Comparison of ENCODE assay signal across 8 mouse cellular contexts in the genomic region with DNA sequence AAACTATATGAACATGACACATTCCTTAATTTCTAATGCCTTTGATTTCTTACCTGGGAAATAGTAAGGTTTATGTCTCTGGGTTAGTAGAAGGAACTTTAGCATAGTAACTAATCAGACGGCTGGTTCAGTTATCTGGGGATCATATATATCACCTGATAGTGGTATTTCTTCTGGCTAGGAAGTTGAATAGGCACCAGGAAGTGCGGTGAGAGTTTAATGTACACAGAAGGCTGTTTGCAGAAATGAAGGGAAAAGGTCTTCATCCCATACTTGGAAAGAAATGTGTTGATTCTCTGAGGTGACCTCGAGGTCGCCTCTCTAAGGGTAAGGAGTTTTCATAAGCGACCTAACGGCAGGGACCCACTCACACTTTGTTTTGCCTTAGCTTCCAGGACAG. TPM values are rescaled to one million over a fixed set of nuclear protein-coding genes. Genes with fewer than 3 reads are reported as not detected.
DNase-seq lines count a peak whose midpoint lies in the region; ATAC-seq lines count a peak whose summit lies in the region.

No protein-coding gene starts in this region.

- H3K4me1 ChIP-seq in liver, embryonic 11.5 days (replicated peaks; ENCODE audit: control insufficient read depth, insufficient read depth, low read length), result peaks cover 9% of the 10 kb centered on the region
- peaks cover 22% of the 10 kb centered on the region for H3K4me1 ChIP-seq in forebrain, embryonic 13.5 days
- peaks cover 21% of the 10 kb centered on the region for H3K4me1 ChIP-seq in limb, embryonic 13.5 days
- peaks cover 28% of the 10 kb centered on the region for H3K4me1 ChIP-seq in neural tube, embryonic 15.5 days

- H3K9me3 ChIP-seq in liver, embryonic 11.5 days (ENCODE audit: control insufficient read depth, low read length), result no peaks in the 10 kb centered on the region
- no peaks in the 10 kb centered on the region for H3K9me3 ChIP-seq in forebrain, embryonic 13.5 days (replicated peaks)
- H3K9me3 ChIP-seq in limb, embryonic 13.5 days, result no peaks in the 10 kb centered on the region
- H3K9me3 ChIP-seq in neural tube, embryonic 15.5 days (replicated peaks), result no peaks in the 10 kb centered on the region

- intact Hi-C loops in gastrocnemius, postnatal 14 days (cut with DNase I; ENCODE audit: low total_unique reads), result loop anchor here (10.0 kb wide), 2 partner anchors 348 to 428 kb away; no protein-coding TSS in a partner anchor

- H3K27me3 ChIP-seq in liver, embryonic 11.5 days (replicated peaks; ENCODE audit: control insufficient read depth, insufficient read depth, low read length), result no peaks in the 10 kb centered on the region
- peaks cover 16% of the 10 kb centered on the region for H3K27me3 ChIP-seq in forebrain, embryonic 13.5 days
- peaks cover 22% of the 10 kb centered on the region for H3K27me3 ChIP-seq in limb, embryonic 13.5 days
- 0 out of 2 replicates have a peak, but pooled peaks cover 4% of the 10 kb centered on the region for H3K27me3 ChIP-seq in neural tube, embryonic 15.5 days (replicated peaks)

- no peak overlapping the region for H3K9ac ChIP-seq in liver, embryonic 11.5 days (ENCODE audit: low read depth, low read length)
- no peak overlapping the region for H3K9ac ChIP-seq in forebrain, embryonic 13.5 days
- 0 out of 2 replicates have a peak overlapping the region, but pooled peaks have one; percentile 63 for H3K9ac ChIP-seq in limb, embryonic 13.5 days
- no peak overlapping the region for H3K9ac ChIP-seq in neural tube, embryonic 15.5 days (replicated peaks)

- H3K36me3 ChIP-seq in liver, embryonic 11.5 days (ENCODE audit: control insufficient read depth, insufficient read depth, low read length), result no peaks in the 10 kb centered on the region
- H3K36me3 ChIP-seq in forebrain, embryonic 13.5 days (ENCODE audit: poor library complexity, severe bottlenecking), result no peaks in the 10 kb centered on the region
- no peaks in the 10 kb centered on the region for H3K36me3 ChIP-seq in limb, embryonic 13.5 days
- H3K36me3 ChIP-seq in neural tube, embryonic 15.5 days, result no peaks in the 10 kb centered on the region

- ATAC-seq in liver, embryonic 11.5 days (replicated peaks; ENCODE audit: low FRiP score), result no peak
- ATAC-seq in forebrain, embryonic 13.5 days, result no peak; the same call in 1 of the 2 replicates
- no peak for ATAC-seq in limb, embryonic 13.5 days (ENCODE audit: low FRiP score, low read depth)
- no peak for ATAC-seq in neural tube, embryonic 15.5 days (ENCODE audit: low FRiP score)

- DNase-seq in liver, embryonic 11.5 days (ENCODE audit: low spot score), result no peak
- no peak for DNase-seq in liver
- DNase-seq in right cerebral cortex, adult 2 months (ENCODE audit: low spot score in 2 of 2), result no peak
- no peak for DNase-seq in frontal cortex, postnatal 25 days (ENCODE audit: low spot score in 2 of 2)
- no peak for DNase-seq in gastrocnemius, postnatal 14 days

- H3K4me3 ChIP-seq in liver, embryonic 11.5 days (ENCODE audit: low read depth, low read length), result peak overlapping the region; percentile 60; the same call in 1 of the 2 replicates
- peak overlapping the region; percentile 52; the same call in 1 of the 2 replicates for H3K4me3 ChIP-seq in forebrain, embryonic 13.5 days
- peak overlapping the region; percentile 58 for H3K4me3 ChIP-seq in limb, embryonic 13.5 days
- peak overlapping the region; percentile 55 for H3K4me3 ChIP-seq in neural tube, embryonic 15.5 days (replicated peaks)

- no peak overlapping the region for H3K27ac ChIP-seq in liver, embryonic 11.5 days (ENCODE audit: low read depth, low read length)
- no peak overlapping the region for H3K27ac ChIP-seq in forebrain, embryonic 13.5 days
- no peak overlapping the region for H3K27ac ChIP-seq in limb, embryonic 13.5 days
- no peak overlapping the region for H3K27ac ChIP-seq in neural tube, embryonic 15.5 days (replicated peaks)

- peak overlapping the region; percentile 97 for H3K4me2 ChIP-seq in liver, embryonic 11.5 days
- peak overlapping the region; percentile 98 for H3K4me2 ChIP-seq in forebrain, embryonic 13.5 days
- H3K4me2 ChIP-seq in limb, embryonic 13.5 days (replicated peaks), result peak overlapping the region; percentile 91
- peak overlapping the region; percentile 98 for H3K4me2 ChIP-seq in neural tube, embryonic 15.5 days

- WGBS in liver, embryonic 11.5 days, result 15% methylated on average over 6 of the region's 6 CpGs
- WGBS in forebrain, embryonic 13.5 days, result 21% methylated on average over 6 of the region's 6 CpGs
- WGBS in limb, embryonic 13.5 days, result 24% methylated on average over 6 of the region's 6 CpGs
- WGBS in neural tube, embryonic 15.5 days, result 25% methylated on average over 6 of the region's 6 CpGs

RNA-seq across cellular contexts. Expression of a gene that starts 0.3 kb away (rescaled TPM):
- 9.6 and 9.9 TPM in 2 replicates for polyA plus RNA-seq in liver, embryonic 11.5 days (2014; fragmentation: Nextera tagmentation; extraction: Ambion mirVana)
- 3.2 TPM in 2 replicates for polyA plus RNA-seq in forebrain, embryonic 13.5 days (2015; fragmentation: Nextera tagmentation; extraction: Ambion mirVana)
- polyA plus RNA-seq in limb, embryonic 13.5 days (2015; fragmentation: Nextera tagmentation; extraction: Ambion mirVana), result 23.1 and 26.8 TPM in 2 replicates
- 8.3 and 13.2 TPM in 2 replicates for polyA plus RNA-seq in neural tube, embryonic 15.5 days (2015; fragmentation: Nextera tagmentation; extraction: Ambion mirVana)
- 10 to 100 TPM in 1 of 2 experiments, 1 to 10 TPM in 1; 8.4 to 11.5 TPM for total RNA-seq in gastrocnemius, postnatal 14 days (2021)
